Mouse (Mus musculus) hindbrain, embryonic 11.5 days (tissue): ENCODE data around the gene Akap11. TPM values are rescaled to one million over a fixed set of nuclear protein-coding genes. Genes with fewer than 3 reads are reported as not detected.

ENCODE experiments used
- ATAC-seq: fragments of 200-750 bp; cut with Nextera tagmentation; 2 replicates; pipeline ENCODE4 v1.8.0; 2017; ENCODE audit warnings: mild to moderate bottlenecking, moderate TSS enrichment, moderate library complexity; ENCODE audit not compliant: low FRiP score
- DNase-seq: peaks from one replicate; pipeline ENCODE4 v3.0.0-alpha.2; 2015; ENCODE audit warnings: low spot score
- H3K27ac ChIP-seq: fragments of 300-500 bp; sonication (generic); 2 replicates; pipeline ENCODE4 v1.5.1; 2014; ENCODE audit warnings: mild to moderate bottlenecking, low read depth, low read length
- H3K27me3 ChIP-seq: fragments of 300-500 bp; sonication (generic); 2 replicates; pipeline ENCODE4 v1.6.1; 2014; ENCODE audit warnings: mild to moderate bottlenecking, low read length, moderate library complexity, mixed read lengths; ENCODE audit not compliant: control insufficient read depth, insufficient read depth
- H3K36me3 ChIP-seq: fragments of 300-500 bp; sonication (generic); 2 replicates; pipeline ENCODE4 v1.6.1; 2014; ENCODE audit warnings: mild to moderate bottlenecking, low read length, moderate library complexity, mixed read lengths; ENCODE audit not compliant: control insufficient read depth, insufficient read depth
- H3K4me1 ChIP-seq: fragments of 300-500 bp; sonication (generic); replicated peaks from 2 replicates; pipeline ENCODE4 v1.6.1; 2014; ENCODE audit warnings: low read length, mixed read lengths; ENCODE audit not compliant: control insufficient read depth, insufficient read depth
- H3K4me2 ChIP-seq: fragments of 300-500 bp; sonication (generic); replicated peaks from 2 replicates; pipeline ENCODE4 v1.6.1; 2014; ENCODE audit warnings: mild to moderate bottlenecking, low read depth, low read length
- H3K4me3 ChIP-seq: fragments of 300-500 bp; sonication (generic); 2 replicates; pipeline ENCODE4 v1.5.1; 2014; ENCODE audit warnings: low read depth, low read length
- H3K9ac ChIP-seq: fragments of 300-500 bp; sonication (generic); 2 replicates; pipeline ENCODE4 v1.6.1; 2014; ENCODE audit warnings: low read depth, low read length
- H3K9me3 ChIP-seq: fragments of 300-500 bp; sonication (generic); 2 replicates; pipeline ENCODE4 v1.6.1; 2016; ENCODE audit warnings: low read length; ENCODE audit not compliant: control insufficient read depth
- WGBS: fragments of 180-500 bp; shearing (Covaris S2); extraction: QIAGEN DNeasy Blood & Tissue Kit; methylation state at CpG from one replicate; pipeline ENCODE4 v1.1.7; 2014; 5-methylcytosine and 5-hydroxymethylcytosine counted together
- polyA plus RNA-seq: library from polyadenylated mRNA; unstranded; fragments of >200 nt; fragmentation: Nextera tagmentation; extraction: Ambion mirVana; gene quantifications from 2 replicates; pipeline ENCODE4 v1.2.1, GENCODE M21; 2014

Gene Akap11
- polyA plus RNA-seq, 1 experiment from 2014 or later: 25.7 TPM

DNA sequence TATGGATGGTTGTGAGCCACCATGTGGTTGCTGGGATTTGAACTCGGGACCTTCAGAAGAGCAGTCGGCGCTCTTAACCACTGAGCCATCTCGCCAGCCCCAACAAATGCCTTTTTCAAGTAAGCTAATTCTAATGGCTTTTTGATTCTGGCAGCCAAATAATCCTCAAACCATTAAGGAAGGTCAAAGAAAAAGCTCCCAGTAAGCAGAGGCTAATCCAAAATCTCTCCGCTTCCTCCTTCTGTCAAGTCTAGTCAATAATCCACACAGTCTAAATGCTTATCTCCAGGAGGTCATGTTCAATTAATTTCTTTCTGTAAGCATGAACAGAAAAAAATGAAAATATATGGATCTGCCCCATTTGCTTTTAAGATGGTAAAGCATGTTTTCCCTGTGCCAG, 2.0 kb downstream of the Akap11 start:
- no peak overlapping the region for H3K27ac ChIP-seq
- DNase-seq (no peak), ATAC-seq (no peak)
- H3K9me3 ChIP-seq: no peaks in the 10 kb centered on the region
- 0 out of 2 replicates have a peak, but pooled peaks cover 5% of the 10 kb centered on the region for H3K4me1 ChIP-seq
- H3K36me3 ChIP-seq: no peaks in the 10 kb centered on the region
- no peak overlapping the region for H3K9ac ChIP-seq
- 94% methylated on average over 5 of the region's 5 CpGs for WGBS
- no peak overlapping the region for H3K4me3 ChIP-seq
- H3K27me3 ChIP-seq: no peaks in the 10 kb centered on the region
- H3K4me2 ChIP-seq: no peak overlapping the region

DNA sequence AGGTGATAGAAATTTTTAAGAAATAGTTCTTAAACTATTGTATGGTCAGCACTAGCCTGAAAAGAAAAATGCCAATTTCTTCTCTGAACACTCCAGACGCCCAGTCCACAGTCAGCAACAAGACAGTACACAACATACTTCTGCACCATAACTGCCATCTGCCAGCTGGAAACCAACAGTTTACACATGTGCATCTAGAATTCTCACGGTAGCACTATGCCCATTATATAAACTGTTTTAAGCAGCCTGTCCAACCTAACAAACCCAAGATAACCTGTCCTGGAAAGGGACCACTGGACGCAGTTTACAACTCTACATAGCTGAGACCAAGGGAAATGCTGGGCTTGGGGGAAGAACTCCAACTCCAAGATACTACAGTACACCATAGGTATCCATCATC, 2.9 kb downstream of the Akap11 start:
- Histone ChIP-seq H3K9ac (no peak overlapping the region), H3K4me2 (no peak overlapping the region), H3K9me3 (no peaks in the 10 kb centered on the region), H3K27me3 (no peaks in the 10 kb centered on the region), H3K36me3 (no peaks in the 10 kb centered on the region), H3K4me3 (no peak overlapping the region), H3K27ac (no peak overlapping the region), H3K4me1 (0 out of 2 replicates have a peak, but pooled peaks cover 5% of the 10 kb centered on the region)
- ATAC-seq (no peak), DNase-seq (no peak)
- 90% methylated on average over 3 of the region's 3 CpGs for WGBS

DNA sequence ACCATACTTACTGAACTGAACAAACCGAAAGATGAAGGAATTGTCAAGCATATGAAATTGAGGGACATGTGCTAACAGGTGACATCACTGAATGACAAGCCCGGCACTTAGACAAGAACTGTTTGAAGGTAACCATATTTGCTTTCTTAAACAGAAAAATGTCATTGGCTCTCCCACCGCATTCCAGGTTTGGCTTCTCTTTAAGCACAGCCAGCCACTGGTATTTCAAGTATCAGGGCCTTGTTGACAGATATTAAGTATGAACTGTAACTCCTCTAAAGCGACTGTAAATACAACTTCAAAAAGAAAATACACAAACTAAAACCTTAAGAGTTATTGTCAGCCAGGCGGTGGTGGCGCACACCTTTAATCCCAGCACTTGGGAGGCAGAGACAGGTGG, 4.3 kb downstream of the Akap11 start:
- DNase-seq (no peak), ATAC-seq (no peak)
- Histone ChIP-seq H3K4me3 (no peak overlapping the region), H3K27me3 (no peaks in the 10 kb centered on the region), H3K27ac (no peak overlapping the region), H3K4me1 (0 out of 2 replicates have a peak, but pooled peaks cover 5% of the 10 kb centered on the region), H3K4me2 (no peak overlapping the region), H3K36me3 (no peaks in the 10 kb centered on the region), H3K9me3 (no peaks in the 10 kb centered on the region), H3K9ac (no peak overlapping the region)
- WGBS: 97% methylated on average over 6 of the region's 6 CpGs

DNA sequence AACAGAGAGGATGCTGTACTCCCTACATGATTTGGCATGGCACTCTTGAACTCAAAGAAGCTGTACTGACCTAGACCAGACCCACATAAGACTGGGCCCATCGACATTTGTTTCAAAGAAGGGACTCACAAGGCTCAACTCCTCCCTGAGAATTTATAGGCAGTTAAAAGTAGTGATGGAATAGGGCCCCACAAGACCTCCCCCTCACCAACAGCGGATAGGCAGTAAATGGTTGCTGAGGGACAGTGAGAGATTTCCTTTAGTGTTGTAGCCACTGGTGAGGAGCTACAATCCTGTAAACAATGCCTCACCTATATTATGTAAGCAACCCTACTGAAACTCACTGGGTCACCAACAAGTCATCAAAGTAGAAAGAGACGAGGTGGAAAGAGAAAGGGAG, 6.4 kb downstream of the Akap11 start:
- DNase-seq (no peak), ATAC-seq (no peak)
- 88% methylated on average over 3 of the region's 3 CpGs for WGBS
- Histone ChIP-seq H3K36me3 (no peaks in the 10 kb centered on the region), H3K27ac (no peak overlapping the region), H3K4me2 (no peak overlapping the region), H3K4me3 (no peak overlapping the region), H3K9me3 (no peaks in the 10 kb centered on the region), H3K9ac (no peak overlapping the region), H3K27me3 (no peaks in the 10 kb centered on the region), H3K4me1 (0 out of 2 replicates have a peak, but pooled peaks cover 1% of the 10 kb centered on the region)

DNA sequence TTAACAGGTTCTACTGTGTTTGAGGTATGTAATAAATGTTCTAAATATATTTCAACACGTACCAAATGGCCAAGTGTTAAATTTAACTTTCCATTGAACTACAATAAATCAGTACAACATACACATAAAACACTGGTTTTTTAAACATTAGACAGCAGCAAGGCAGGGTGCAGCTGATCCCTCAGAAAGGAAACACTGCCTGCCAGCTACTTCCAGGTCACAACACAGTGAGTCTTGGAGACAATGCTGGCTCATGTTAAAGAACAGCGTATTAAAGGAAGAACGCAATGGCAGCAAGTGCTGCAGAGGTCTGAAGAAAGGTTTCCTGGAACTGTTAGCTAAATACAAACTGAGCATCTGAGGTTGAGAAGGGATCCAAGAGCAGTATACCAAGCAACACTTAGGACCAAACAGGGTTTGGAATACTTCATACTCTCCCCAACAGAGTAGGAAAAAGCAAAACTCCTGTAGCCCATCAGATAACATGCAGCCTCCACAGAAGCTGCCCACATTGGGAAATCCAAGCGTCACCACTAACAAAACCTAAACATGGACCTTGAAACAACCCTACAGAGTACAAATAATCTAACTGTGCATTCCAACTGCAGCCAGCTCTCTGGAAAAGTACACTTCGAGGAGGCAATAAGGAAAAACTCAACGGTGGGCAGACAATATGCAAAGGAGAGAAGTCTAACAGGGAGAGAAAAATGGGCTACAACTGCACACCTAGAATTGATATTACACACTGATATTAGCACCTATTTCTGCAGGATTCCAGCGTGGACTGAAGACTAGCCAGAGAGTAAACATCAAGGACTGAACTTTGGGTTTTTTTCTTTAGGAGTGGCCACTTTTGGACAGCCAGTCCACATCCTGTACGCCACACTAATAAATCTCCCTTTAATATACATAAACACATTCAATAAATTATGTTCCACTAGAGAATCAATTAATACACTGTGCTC, 7.9 kb downstream of the Akap11 start:
- no peak overlapping the region for H3K9ac ChIP-seq
- 91% methylated on average over 8 of the region's 8 CpGs for WGBS
- DNase-seq (no peak), ATAC-seq (no peak)
- H3K4me3 ChIP-seq: no peak overlapping the region
- H3K36me3 ChIP-seq: no peaks in the 10 kb centered on the region
- H3K27ac ChIP-seq: no peak overlapping the region
- no peak overlapping the region for H3K4me2 ChIP-seq
- H3K4me1 ChIP-seq: no peaks in the 10 kb centered on the region
- no peaks in the 10 kb centered on the region for H3K27me3 ChIP-seq
- H3K9me3 ChIP-seq: no peaks in the 10 kb centered on the region

DNA sequence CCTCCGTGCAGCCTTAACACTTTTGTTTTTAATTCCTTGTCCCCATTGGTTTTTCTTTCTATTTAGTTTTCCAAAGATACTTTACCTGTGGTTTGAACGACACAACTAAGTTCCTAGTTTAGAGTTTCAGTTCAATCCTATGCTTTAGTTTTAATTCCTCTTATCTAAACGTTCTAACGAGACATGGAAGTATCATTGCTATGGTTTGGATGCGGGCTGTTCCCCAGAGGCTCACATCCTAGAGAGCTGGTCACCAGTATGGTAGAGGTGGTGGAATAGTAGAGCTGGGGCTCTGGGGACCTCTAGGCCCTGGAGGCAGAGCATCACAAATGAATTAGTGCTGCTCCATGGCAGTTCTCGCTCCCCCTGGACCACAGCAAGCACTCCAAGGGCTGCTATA, 9.7 kb downstream of the Akap11 start:
- Histone ChIP-seq H3K27me3 (no peaks in the 10 kb centered on the region), H3K36me3 (no peaks in the 10 kb centered on the region), H3K9me3 (no peaks in the 10 kb centered on the region), H3K4me1 (no peaks in the 10 kb centered on the region), H3K4me3 (no peak overlapping the region), H3K9ac (no peak overlapping the region), H3K4me2 (no peak overlapping the region), H3K27ac (no peak overlapping the region)
- 70% methylated on average over 6 of the region's 6 CpGs for WGBS
- DNase-seq: no peak
- ATAC-seq: no peak

DNA sequence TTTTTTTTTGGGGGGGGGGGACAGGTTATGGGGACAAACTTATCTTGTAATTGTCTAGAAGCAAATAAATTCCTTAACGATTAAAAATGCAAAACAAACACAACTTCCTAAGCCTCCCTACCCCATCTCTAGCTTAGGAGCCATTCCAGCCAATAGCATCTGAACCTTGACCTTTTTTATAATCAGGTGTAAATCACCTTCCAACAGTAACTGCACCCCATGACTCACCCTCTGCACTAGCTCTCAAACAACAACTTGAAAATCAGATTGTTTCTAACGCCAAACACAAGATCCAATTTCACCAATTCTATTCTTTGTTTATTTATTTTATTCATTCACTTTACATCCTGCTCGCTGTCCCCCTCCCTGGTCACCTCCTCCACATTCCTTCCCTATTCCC, 10.1 kb downstream of the Akap11 start:
- DNase-seq: no peak
- H3K36me3 ChIP-seq: no peaks in the 10 kb centered on the region
- H3K4me3 ChIP-seq: no peak overlapping the region
- WGBS: 79% methylated on average over 3 of the region's 3 CpGs
- no peak overlapping the region for H3K4me2 ChIP-seq
- no peaks in the 10 kb centered on the region for H3K27me3 ChIP-seq
- H3K9me3 ChIP-seq: no peaks in the 10 kb centered on the region
- no peak overlapping the region for H3K9ac ChIP-seq
- ATAC-seq: no peak
- H3K4me1 ChIP-seq: no peaks in the 10 kb centered on the region
- H3K27ac ChIP-seq: no peak overlapping the region

DNA sequence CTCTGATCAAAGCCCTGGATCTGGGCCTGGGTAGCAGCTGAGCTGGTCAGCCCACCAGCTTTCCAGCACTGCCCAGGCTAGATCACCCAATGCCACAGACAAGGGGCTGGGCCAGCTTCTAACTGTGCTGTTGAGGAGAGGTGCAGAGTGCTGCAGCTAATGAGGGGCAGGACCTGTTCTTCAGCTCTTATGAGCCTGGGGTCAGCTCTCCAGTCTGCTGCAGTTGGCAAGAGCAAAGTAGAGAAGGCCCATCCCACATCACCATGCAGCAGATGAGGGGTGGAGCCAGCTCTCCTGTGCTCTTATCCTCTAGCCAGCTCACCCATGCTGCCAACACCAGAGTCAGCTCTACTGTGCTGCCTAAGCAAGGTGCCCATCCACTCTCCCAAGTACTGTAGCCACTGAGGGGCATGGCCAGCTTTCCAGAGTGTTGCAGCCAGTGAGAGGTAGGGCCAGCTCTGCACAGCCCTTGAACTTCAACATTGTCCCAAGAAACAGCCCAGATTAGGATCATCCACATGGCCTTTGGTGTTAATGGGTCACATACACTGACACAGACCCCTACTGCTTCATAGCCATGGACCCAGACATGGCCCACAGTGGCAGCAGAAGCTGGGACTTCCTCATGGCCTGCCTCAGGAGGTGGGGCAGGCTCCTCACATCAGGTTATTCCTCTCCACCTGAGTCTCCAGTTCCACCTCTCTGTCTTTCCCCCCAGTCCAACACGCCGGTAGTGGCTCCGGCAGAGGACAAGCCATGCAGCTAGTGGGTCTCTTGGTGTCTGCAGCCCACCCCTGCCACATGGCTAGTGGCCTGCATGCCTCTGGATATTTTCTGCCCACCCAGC, 10.8 kb downstream of the Akap11 start:
- no peaks in the 10 kb centered on the region for H3K36me3 ChIP-seq
- no peak overlapping the region for H3K27ac ChIP-seq
- no peaks in the 10 kb centered on the region for H3K27me3 ChIP-seq
- H3K4me3 ChIP-seq: no peak overlapping the region
- H3K9ac ChIP-seq: no peak overlapping the region
- DNase-seq: no peak
- no peak for ATAC-seq
- WGBS: 100% methylated on average over 3 of the region's 3 CpGs
- no peaks in the 10 kb centered on the region for H3K4me1 ChIP-seq
- no peaks in the 10 kb centered on the region for H3K9me3 ChIP-seq
- H3K4me2 ChIP-seq: no peak overlapping the region
